ENCODE assay signal across 8 mouse cellular contexts in the genomic region with DNA sequence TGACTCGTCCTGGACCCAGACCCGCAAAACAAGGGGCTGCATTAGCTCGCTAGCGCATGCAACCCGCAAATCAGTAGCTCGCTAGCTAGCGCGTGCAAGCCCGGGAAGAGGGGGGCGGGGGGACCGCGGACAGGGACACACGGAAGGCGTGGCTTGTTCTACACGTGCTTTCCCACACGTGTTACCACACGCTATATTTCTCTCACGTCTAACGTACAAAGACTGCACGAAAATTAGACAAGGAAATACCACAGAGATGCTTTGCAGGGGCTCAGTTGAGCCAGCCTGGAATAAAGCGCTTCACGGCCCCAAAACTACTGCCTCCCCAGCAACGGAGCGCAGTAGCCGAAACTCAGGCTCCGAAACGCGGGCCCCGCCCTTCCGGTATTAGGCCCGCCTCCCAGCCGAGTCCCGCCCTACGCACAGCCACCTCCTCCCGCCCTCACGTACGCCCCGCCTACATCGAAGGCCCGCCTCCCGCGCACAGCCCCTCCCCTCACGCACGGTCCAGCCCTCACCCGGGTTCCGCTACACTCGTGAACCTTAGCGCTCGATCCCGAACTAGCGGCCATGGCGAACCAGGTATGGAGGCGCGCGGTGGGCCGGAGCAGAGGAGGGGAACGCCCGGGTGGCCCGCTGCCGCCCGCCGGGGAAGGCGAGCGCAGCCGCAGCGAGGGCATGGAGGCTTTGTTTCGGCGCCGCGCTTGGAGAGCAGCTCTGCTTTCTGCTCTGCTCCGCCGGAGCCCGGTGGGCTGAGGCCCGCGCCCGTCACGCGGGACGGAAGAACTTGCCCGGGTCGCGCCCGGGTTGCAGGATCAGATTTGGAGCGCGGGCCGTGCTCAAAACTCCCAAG. TPM values are rescaled to one million over a fixed set of nuclear protein-coding genes. Genes with fewer than 3 reads are reported as not detected.
DNase-seq lines count a peak whose midpoint lies in the region; ATAC-seq and TF ChIP-seq lines count a peak whose summit lies in the region.

A gene (plus strand): TSS at position 482 of the 853 bp plus-strand sequence.

- intact Hi-C loops in gastrocnemius, adult 2 months (cut with DNase I): loop anchor here (2.0 to 10.0 kb wide), 5 partner anchors 46 to 571 kb away; a partner anchor contains a TSS
- intact Hi-C loops in left cerebral cortex, adult 2 months (cut with DNase I): loop anchor here (1.0 to 5.0 kb wide), 3 partner anchors 46 to 764 kb away; a partner anchor contains a TSS

- no peak for TF ChIP-seq CTCF in gastrocnemius, adult 2 months (IDR thresholded peaks at IDR 0.05)
- peak; percentile 38 for TF ChIP-seq CTCF in hindbrain, postnatal 0 days (IDR thresholded peaks at IDR 0.05; ENCODE audit: low read depth)
- TF ChIP-seq CTCF in left cerebral cortex, adult 2 months (IDR thresholded peaks at IDR 0.05): no peak; the same call in none of the 2 replicates

- no peaks in the 10 kb centered on the region for H3K9me3 ChIP-seq in hindbrain, postnatal 0 days (ENCODE audit: low read length)

- peak within 1 kb of the TSS; percentile 90 for H3K9ac ChIP-seq in hindbrain, postnatal 0 days (replicated peaks; ENCODE audit: low read length)

- peak; percentile 82 for DNase-seq in WW6 (ENCODE audit: low read depth, low spot score)
- peak; percentile 78 to 84 for DNase-seq in cerebellum, postnatal 4 days (ENCODE audit: low spot score in 2 of 2)
- peak; percentile 95 for DNase-seq in gastrocnemius, adult 2 months
- DNase-seq in hindbrain, postnatal 0 days (ENCODE audit: low spot score): peak; percentile 96
- DNase-seq in left cerebral cortex, adult 2 months (ENCODE audit: extremely low spot score in 1 of 2, low spot score in 2 of 2): peak; percentile 88 to 90
- DNase-seq in right cerebral cortex, adult 2 months (ENCODE audit: low spot score in 2 of 2): peak; percentile 86 to 87
- DNase-seq in urinary bladder, postnatal 14 days (ENCODE audit: low spot score): peak; percentile 91

- no peaks in the 10 kb centered on the region; the same call in 1 of the 2 replicates for H3K27me3 ChIP-seq in hindbrain, postnatal 0 days (ENCODE audit: insufficient read depth, low read length)

- H3K36me3 ChIP-seq in hindbrain, postnatal 0 days (ENCODE audit: insufficient read depth, low read length): peaks cover 19% of the 10 kb centered on the region

- H3K4me3 ChIP-seq in gastrocnemius, adult 2 months: peak within 1 kb of the TSS; percentile 95
- H3K4me3 ChIP-seq in hindbrain, postnatal 0 days (ENCODE audit: low read length): peak within 1 kb of the TSS; percentile 89
- H3K4me3 ChIP-seq in left cerebral cortex, adult 2 months: peak within 1 kb of the TSS; percentile 83

- H3K4me1 ChIP-seq in hindbrain, postnatal 0 days (ENCODE audit: insufficient read depth, low read length): peaks cover 9% of the 10 kb centered on the region

- peak; percentile 99 for ATAC-seq in hindbrain, postnatal 0 days
- ATAC-seq in megakaryocyte, adult 5-6 weeks (ENCODE audit: poor library complexity, severe bottlenecking): peak; percentile 96

- under 1% methylated on average over 85 of the region's 86 CpGs for WGBS in hindbrain, postnatal 0 days

- H3K4me2 ChIP-seq in hindbrain, postnatal 0 days (ENCODE audit: low read depth, low read length): peak within 1 kb of the TSS; percentile 81

- H3K27ac ChIP-seq in gastrocnemius, adult 2 months: peak within 1 kb of the TSS; percentile 93
- peak within 1 kb of the TSS; percentile 86 for H3K27ac ChIP-seq in hindbrain, postnatal 0 days
- H3K27ac ChIP-seq in left cerebral cortex, adult 2 months: peak within 1 kb of the TSS; percentile 85

RNA-seq across cellular contexts. Expression of the gene that starts here (rescaled TPM):
- 10 to 100 TPM; 51.8 to 60.6 TPM for total RNA-seq in gastrocnemius, adult 2 months (2021)
- 78.8 and 88.6 TPM in 2 replicates for total RNA-seq in hindbrain, postnatal 0 days (2014; rRNA removed)
- polyA plus RNA-seq in hindbrain, postnatal 0 days (2015; fragmentation: Nextera tagmentation; extraction: Ambion mirVana): 184 and 195 TPM in 2 replicates
- 10 to 100 TPM; 54.9 to 58.3 TPM for total RNA-seq in left cerebral cortex, adult 2 months (2021)
- 67.0 and 85.0 TPM in 2 replicates for total RNA-seq in megakaryocyte, adult 5-6 weeks (2015)
- total RNA-seq in megakaryocyte, adult 5-6 weeks (2017): 67.1 and 71.1 TPM in 2 replicates

Comparison
In these comparisons a context has a peak if more than half of its experiments do, and no peak if none do; other contexts are left out.
1. Peak in every context shown above with its lines: DNase-seq, ATAC-seq, H3K4me3 ChIP-seq and H3K27ac ChIP-seq.